Mouse (Mus musculus): ENCODE data around the gene Lrrc75b. TPM values are rescaled to one million over a fixed set of nuclear protein-coding genes. Genes with fewer than 3 reads are reported as not detected.
"Not testable (repeated sequence)": the region's sequence is repeated elsewhere in the genome, so short reads cannot be mapped to it uniquely, and the experiment has no call there.

The Lrrc75b gene
- total and polyA plus RNA-seq, 2 experiments from 2014 or later, result 0.83 to 2.9 TPM

DNA sequence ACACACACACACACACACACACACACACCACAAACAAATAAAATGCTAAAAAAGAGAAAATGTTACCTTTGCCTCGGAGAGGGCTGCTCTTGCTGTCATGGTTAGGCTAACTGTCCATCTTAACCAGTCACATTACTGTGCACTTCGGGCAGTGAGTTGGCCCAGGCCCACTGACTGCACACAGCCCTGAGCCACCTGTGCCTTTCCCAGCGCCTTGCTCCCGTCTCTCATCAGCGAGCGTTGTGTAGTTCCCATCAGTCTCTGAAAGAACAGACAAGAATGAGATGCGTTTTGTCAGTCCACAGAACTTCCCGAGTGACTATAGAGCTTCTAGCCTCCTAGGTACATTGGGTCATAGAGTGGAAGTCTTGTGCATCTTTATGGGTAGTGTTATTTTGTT is 25.9 kb downstream of the Lrrc75b start:
- Histone ChIP-seq H3K9me3 (replicated peaks; ENCODE audit: control insufficient read depth, low read length) (no peaks in the 10 kb centered on the region), H3K4me2 (ENCODE audit: low read depth, low read length) (no peak overlapping the region), H3K36me3 (replicated peaks; ENCODE audit: control insufficient read depth, insufficient read depth, low read length) (peaks cover 18% of the 10 kb centered on the region), H3K27ac (ENCODE audit: low read depth) (peak overlapping the region; percentile 62), H3K27me3 (ENCODE audit: control insufficient read depth, insufficient read depth, low read length) (no peaks in the 10 kb centered on the region), H3K4me1 (ENCODE audit: control insufficient read depth, insufficient read depth) (peaks cover 14% of the 10 kb centered on the region; the same call in 1 of the 2 replicates), H3K4me3 (ENCODE audit: low read depth, low read length) (no peak overlapping the region), H3K9ac (replicated peaks; ENCODE audit: low read depth, low read length) (no peak overlapping the region)
- DNase-seq (ENCODE audit: low spot score) (no peak), ATAC-seq (ENCODE audit: insufficient read depth, low read depth) (no peak)
- TF ChIP-seq EP300 (IDR thresholded peaks at IDR 0.05; ENCODE audit: low read depth), result no peak
- TF ChIP-seq CTCF (IDR thresholded peaks at IDR 0.05; ENCODE audit: low read depth), result no peak
- WGBS, result 73% methylated on average over 8 of the region's 8 CpGs

GRCm38 (mm10) chr10:75531532-75532090 is 28.5 kb downstream of the Lrrc75b start:
- DNase-seq (ENCODE audit: low spot score) (no peak), ATAC-seq (ENCODE audit: insufficient read depth, low read depth) (no peak)
- Histone ChIP-seq H3K36me3 (replicated peaks; ENCODE audit: control insufficient read depth, insufficient read depth, low read length) (peaks cover 18% of the 10 kb centered on the region), H3K9ac (replicated peaks; ENCODE audit: low read depth, low read length) (no peak overlapping the region), H3K27ac (ENCODE audit: low read depth) (no peak overlapping the region), H3K9me3 (replicated peaks; ENCODE audit: control insufficient read depth, low read length) (no peaks in the 10 kb centered on the region), H3K4me3 (ENCODE audit: low read depth, low read length) (no peak overlapping the region), H3K27me3 (ENCODE audit: control insufficient read depth, insufficient read depth, low read length) (no peaks in the 10 kb centered on the region), H3K4me1 (ENCODE audit: control insufficient read depth, insufficient read depth) (peaks cover 14% of the 10 kb centered on the region; the same call in 1 of the 2 replicates), H3K4me2 (ENCODE audit: low read depth, low read length) (no peak overlapping the region)
- WGBS, result 84% methylated on average over 9 of the region's 9 CpGs
- TF ChIP-seq CTCF (IDR thresholded peaks at IDR 0.05; ENCODE audit: low read depth), result no peak
- TF ChIP-seq EP300 (IDR thresholded peaks at IDR 0.05; ENCODE audit: low read depth), result no peak

DNA sequence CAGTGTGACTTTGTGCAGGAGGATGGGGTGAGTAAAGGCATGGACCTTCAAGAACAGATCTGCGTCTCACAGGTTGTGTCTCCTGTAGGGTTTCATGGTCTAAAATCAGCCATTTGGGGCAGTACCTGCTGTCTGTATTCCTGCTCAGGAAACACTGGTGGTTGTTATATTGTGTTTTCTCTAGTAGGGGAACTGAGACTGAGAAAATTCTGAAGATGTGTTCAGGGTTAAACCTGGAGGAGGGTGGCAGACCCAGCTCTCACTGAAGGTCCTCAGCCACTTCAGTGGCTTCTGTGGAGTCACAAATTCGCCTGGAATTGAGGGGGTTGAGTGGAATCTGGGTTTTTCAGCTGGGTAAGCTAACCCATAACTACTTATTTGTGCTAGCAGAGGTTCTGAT is 29.8 kb downstream of the Lrrc75b start:
- WGBS, result 97% methylated on average over 2 of the region's 2 CpGs
- no peak for DNase-seq (ENCODE audit: low spot score)
- Histone ChIP-seq H3K4me3 (ENCODE audit: low read depth, low read length) (no peak overlapping the region), H3K4me1 (ENCODE audit: control insufficient read depth, insufficient read depth) (peaks cover 6% of the 10 kb centered on the region; the same call in 1 of the 2 replicates), H3K36me3 (replicated peaks; ENCODE audit: control insufficient read depth, insufficient read depth, low read length) (peaks cover 23% of the 10 kb centered on the region), H3K4me2 (ENCODE audit: low read depth, low read length) (no peak overlapping the region), H3K9me3 (replicated peaks; ENCODE audit: control insufficient read depth, low read length) (no peaks in the 10 kb centered on the region), H3K27ac (ENCODE audit: low read depth) (no peak overlapping the region), H3K27me3 (ENCODE audit: control insufficient read depth, insufficient read depth, low read length) (no peaks in the 10 kb centered on the region), H3K9ac (replicated peaks; ENCODE audit: low read depth, low read length) (no peak overlapping the region)
- ATAC-seq (ENCODE audit: insufficient read depth, low read depth), result no peak
- TF ChIP-seq EP300 (IDR thresholded peaks at IDR 0.05; ENCODE audit: low read depth) (no peak), CTCF (IDR thresholded peaks at IDR 0.05; ENCODE audit: low read depth) (no peak)

- H3K4me2 ChIP-seq (ENCODE audit: low read depth, low read length); H3K9ac ChIP-seq (replicated peaks; ENCODE audit: low read depth, low read length); H3K27ac ChIP-seq (ENCODE audit: low read depth); DNase-seq (ENCODE audit: low spot score); H3K9me3 ChIP-seq (replicated peaks; ENCODE audit: control insufficient read depth, low read length); H3K4me1 ChIP-seq (ENCODE audit: control insufficient read depth, insufficient read depth); H3K4me3 ChIP-seq (ENCODE audit: low read depth, low read length); H3K27me3 ChIP-seq (ENCODE audit: control insufficient read depth, insufficient read depth, low read length); ATAC-seq (ENCODE audit: insufficient read depth, low read depth): not testable (repeated sequence)
- WGBS, result 92% methylated on average over 9 of the region's 9 CpGs
- peaks cover 46% of the 10 kb centered on the region for H3K36me3 ChIP-seq (replicated peaks; ENCODE audit: control insufficient read depth, insufficient read depth, low read length)
Observed at GRCm38 (mm10) chr10:75525450-75525849, 34.7 kb downstream of the Lrrc75b start.

- ATAC-seq (ENCODE audit: insufficient read depth, low read depth), result no peak
- peaks cover 9% of the 10 kb centered on the region; the same call in 1 of the 2 replicates for H3K4me1 ChIP-seq (ENCODE audit: control insufficient read depth, insufficient read depth)
- no peak overlapping the region for H3K27ac ChIP-seq (ENCODE audit: low read depth)
- no peak overlapping the region for H3K4me2 ChIP-seq (ENCODE audit: low read depth, low read length)
- no peak for DNase-seq (ENCODE audit: low spot score)
- 96% methylated on average over 4 of the region's 4 CpGs for WGBS
- H3K27me3 ChIP-seq (ENCODE audit: control insufficient read depth, insufficient read depth, low read length), result no peaks in the 10 kb centered on the region
- H3K4me3 ChIP-seq (ENCODE audit: low read depth, low read length), result no peak overlapping the region
- TF ChIP-seq CTCF (IDR thresholded peaks at IDR 0.05; ENCODE audit: low read depth), result no peak
- TF ChIP-seq EP300 (IDR thresholded peaks at IDR 0.05; ENCODE audit: low read depth), result no peak
- H3K9ac ChIP-seq (replicated peaks; ENCODE audit: low read depth, low read length), result no peak overlapping the region
- no peaks in the 10 kb centered on the region for H3K9me3 ChIP-seq (replicated peaks; ENCODE audit: control insufficient read depth, low read length)
- H3K36me3 ChIP-seq (replicated peaks; ENCODE audit: control insufficient read depth, insufficient read depth, low read length), result peaks cover 59% of the 10 kb centered on the region
Observed at GRCm38 (mm10) chr10:75521643-75522042, 38.5 kb downstream of the Lrrc75b start.

GRCm38 (mm10) chr10:75520581-75520980 is 39.5 kb downstream of the Lrrc75b start:
- ATAC-seq (ENCODE audit: insufficient read depth, low read depth), result no peak
- TF ChIP-seq CTCF (IDR thresholded peaks at IDR 0.05; ENCODE audit: low read depth) (no peak), EP300 (IDR thresholded peaks at IDR 0.05; ENCODE audit: low read depth) (no peak)
- 92% methylated on average over 5 of the region's 5 CpGs for WGBS
- Histone ChIP-seq H3K9me3 (replicated peaks; ENCODE audit: control insufficient read depth, low read length) (no peaks in the 10 kb centered on the region), H3K4me3 (ENCODE audit: low read depth, low read length) (no peak overlapping the region), H3K36me3 (replicated peaks; ENCODE audit: control insufficient read depth, insufficient read depth, low read length) (peaks cover 54% of the 10 kb centered on the region), H3K4me1 (ENCODE audit: control insufficient read depth, insufficient read depth) (peaks cover 18% of the 10 kb centered on the region), H3K27me3 (ENCODE audit: control insufficient read depth, insufficient read depth, low read length) (no peaks in the 10 kb centered on the region), H3K27ac (ENCODE audit: low read depth) (no peak overlapping the region), H3K4me2 (ENCODE audit: low read depth, low read length) (no peak overlapping the region), H3K9ac (replicated peaks; ENCODE audit: low read depth, low read length) (no peak overlapping the region)
- DNase-seq (ENCODE audit: low spot score), result no peak

Data from heart, postnatal 0 days (tissue).